In genomic region chr19:43952936-43953335, GRCm38 (mm10) we compare ENCODE assay signal across 2 mouse cellular contexts. TPM values are rescaled to one million over a fixed set of nuclear protein-coding genes. Genes with fewer than 3 reads are reported as not detected.
"Had no signal": no experiment of that assay in that cellular context is flagged by ENCODE, and none has a peak within 500 bp of the region (broad histone marks: within the 10 kb centered on the region; RNA-seq: fewer than 3 reads in every experiment).

No protein-coding gene starts in this region.

RNA-seq across cellular contexts. Expression of gene Cpn1, which starts 33.4 kb away (rescaled TPM):
- polyA plus RNA-seq: inflammation-experienced regulatory T-cells, adult 6 months; limb, embryonic 10.5 days had no signal
